Mouse (Mus musculus) monocyte, adult 2 months (primary cell): ENCODE measurements at regions not wholly inside any gene's neighbourhood (a gene's known extent, or its start where the extent isn't known, plus 50 kb on each side); places are given as distances from the start of the nearest gene placed in this dataset.

Experiments
- DNase-seq, 2 experiments: peaks; one replicate each; pipeline ENCODE4 v3.0.0; 2022; ENCODE audit warnings: low spot score in 2 of 2, low read depth in 1 of 2

DNA sequence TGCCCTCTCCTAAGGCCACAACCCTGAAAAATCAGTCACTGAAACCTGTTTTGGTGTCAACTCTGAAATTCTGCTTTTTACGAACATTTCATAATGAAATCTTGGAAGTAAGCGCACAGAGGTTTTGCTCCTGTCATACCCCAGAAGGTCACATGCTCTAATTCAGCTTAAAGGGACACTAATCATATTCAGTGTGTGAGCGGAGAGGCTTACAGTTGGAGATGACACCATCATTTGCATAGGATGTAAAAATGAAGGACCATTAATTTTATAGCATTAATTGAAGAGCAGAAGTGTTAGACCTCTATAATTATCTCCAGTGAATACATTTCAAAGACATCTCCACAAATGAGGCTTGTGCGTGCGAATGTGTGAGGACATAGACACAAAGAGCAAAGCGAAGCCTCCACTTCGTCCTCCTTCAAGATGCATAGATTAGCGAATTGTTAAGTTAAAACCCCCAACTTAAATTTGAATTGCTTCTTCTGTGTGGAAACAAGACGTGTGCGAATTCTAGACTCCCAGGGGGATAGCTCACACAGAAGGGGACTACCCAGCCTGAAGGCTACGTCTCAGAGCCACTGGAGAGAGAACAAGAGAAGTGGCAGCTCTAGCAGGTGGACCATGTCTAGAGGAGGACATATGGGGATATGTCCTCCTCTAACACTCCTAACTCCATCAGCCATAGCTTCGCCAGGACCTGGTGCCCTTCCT, 479.0 kb upstream of the Kif2a start:
- DNase-seq, result no peak

DNA sequence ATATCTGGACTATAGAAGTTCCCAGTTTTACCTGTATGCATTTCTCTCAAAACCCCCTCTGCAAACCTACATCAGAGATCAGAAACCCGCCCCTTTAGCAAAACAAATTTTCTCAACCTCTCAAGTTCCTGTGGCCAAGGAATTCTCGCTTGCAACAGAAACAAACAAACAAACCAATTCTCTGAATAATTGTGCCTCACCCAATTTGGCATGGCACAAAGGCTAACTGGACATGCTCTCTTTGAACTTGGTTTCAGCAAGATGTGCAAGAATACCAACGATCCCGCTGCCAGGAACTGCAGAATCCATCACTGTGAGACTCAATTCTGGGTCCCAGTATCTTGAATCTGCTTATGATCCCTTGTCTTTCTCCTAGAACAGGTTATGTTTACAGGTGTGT, 477.4 kb upstream of the Kif2a start:
- no peak for DNase-seq

DNA sequence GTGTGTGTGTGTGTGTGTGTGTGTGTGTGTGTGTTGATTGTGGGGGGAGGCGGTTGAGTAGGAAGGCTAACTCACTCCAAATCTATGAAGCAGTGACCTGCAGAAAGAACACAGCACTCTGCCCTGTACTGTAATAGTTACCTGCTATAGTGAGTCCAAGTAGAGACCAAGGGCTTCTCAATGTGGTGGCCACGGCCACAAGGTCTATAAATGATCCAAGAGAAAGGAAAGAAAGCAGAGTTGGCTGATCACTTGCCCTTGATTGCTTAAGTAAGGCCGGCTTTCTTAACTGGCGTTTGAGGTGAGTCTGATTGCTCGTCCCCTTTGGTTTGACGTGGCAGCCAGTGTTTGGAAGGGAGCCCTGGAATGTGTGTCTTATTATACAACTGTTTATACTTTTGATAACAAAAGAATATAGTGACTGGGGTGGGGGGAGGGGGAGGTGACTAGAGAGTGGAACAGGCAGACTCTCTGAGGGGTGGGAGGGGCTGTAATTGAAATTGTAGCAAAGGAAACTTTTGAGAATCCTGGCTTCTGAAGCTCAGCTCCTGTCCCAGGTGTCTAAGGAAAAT, 473.3 kb upstream of the Kif2a start:
- no peak for DNase-seq

DNA sequence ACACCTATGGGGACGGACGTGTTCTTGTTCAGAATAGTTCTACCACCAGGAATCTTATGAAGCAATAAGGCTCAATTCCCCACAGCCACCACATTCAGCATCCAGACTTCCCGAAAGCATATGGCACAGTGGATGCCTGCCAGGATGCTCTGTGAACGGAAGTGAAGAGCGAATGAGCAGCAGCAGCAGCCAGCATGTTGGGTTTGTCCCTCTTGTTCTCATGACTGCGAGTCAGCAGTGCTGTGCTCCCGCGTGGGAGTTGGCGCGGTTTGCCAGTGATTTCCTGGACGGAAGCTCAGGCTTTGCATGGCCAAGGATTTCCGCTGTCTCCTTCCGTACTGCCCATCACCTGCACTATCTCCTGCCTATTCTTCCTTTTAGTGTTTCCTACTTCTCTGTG, 471.8 kb upstream of the Kif2a start:
- no peak for DNase-seq

DNA sequence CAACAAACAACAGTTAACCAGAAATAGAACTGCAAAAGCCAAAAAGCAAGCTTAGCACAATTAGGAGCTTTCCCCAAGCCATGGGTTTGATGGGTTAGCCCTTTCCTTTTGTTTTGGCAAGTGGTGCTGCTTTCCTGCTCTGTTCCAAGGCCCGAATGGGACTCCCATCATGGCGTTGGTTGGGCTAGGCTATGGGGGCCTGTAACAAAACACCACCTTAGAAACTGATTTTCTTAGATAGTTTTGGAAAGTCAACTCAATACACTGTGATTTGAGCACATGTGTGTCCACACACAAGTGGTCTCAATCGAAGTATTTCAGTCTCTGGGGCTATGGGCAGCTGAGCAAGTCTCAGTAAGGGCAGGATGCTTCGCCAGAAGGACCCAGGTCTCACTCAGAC, 470.5 kb upstream of the Kif2a start:
- DNase-seq, result no peak

DNA sequence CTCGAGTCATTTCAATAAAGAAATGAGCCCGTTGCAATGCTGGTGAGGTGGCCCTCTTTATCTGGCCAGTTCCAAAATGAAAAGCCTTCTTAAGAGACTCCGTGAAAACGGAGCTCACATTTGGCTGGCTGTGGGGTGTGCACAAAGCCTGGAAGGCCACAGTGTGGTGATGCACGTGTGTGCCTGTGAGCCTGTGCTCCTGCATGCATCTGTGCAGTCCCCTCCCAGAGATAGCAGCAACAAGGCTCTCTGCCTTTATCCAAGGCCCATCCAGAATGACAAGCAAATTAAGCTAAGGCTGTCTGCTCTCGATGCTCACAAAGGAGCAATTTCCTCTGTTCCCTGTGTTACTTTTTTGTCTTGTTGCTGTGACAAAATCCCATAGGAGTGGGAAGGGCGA, 469.5 kb upstream of the Kif2a start:
- DNase-seq, result no peak

DNA sequence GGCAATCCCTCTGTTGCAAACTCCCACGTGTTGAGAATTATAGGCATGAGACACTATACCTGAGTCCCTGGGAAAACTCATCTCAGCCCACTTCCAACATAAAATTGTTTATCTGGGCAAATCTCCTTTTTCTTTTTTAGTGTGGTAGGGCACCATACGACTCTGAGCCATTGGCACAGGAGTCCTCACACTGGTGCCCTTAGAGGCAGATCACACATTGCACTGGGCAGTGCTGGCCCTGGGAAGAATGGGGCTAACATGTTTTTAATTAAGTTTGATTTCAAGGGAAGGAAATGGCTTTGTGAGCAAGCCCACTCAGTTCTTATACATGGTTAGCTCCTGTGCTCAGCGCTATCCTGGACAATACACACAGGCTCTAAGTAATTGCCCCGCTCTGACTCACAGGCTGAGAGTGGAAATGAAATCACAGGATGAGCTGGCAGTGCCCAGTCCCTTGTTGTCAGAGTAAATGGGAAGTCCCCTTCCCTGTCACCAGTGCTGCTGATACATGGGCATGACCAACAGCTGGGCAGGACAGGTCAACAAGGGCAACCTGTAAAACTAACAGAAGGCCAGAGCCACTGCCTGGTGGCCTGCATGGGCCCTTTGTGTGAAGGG, 463.6 kb upstream of the Kif2a start:
- no peak for DNase-seq

DNA sequence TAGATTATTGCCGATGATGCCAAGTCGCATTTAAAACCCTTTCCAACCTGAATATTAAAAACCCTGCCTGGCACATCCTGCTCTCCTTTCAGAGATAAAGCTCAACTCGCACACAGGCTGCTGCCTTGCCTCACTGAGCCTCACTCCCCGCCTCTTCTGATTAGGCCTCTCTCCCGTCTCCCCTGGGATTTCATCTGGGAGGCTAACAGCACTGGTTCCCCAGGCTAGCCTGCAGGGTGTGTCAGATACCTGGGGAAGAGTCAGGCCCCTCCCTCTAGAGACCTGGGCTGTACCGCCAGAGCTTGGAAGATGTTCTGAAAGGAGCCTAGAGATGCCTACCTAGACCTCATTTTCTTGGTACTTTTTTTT, 462.7 kb upstream of the Kif2a start:
- DNase-seq, result no peak

DNA sequence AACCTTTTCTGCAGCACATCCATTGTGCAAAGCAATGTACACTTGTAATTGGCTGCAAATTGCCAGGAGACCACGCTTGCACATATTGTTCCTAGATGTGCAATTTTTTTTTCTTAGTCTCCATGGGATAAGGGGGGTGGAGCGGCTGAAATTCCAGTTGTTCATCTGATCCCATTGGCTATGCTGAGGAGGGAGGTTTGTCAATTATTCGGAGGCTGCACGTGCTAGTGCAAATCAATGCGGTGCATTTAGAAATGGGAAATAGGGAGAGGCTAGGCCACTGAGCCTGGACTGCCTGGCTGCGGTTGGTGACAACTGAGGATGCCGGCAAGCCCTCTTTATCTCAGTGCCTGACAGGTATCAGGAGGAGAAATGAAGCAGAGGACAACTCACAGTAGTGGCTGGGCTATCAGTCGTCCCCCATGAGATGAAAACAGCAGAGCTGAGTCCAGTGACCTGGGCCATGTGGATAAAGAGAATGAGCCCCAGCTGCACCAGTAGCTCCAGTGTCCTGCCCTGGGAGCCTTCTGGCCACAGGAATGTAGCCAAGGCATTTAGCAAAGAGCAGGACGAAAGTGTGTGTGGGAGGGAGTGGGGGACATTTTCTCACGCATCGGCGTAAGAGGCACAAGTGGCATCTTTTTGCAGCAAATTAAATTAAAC, 462.2 kb upstream of the Kif2a start:
- no peak for DNase-seq

DNA sequence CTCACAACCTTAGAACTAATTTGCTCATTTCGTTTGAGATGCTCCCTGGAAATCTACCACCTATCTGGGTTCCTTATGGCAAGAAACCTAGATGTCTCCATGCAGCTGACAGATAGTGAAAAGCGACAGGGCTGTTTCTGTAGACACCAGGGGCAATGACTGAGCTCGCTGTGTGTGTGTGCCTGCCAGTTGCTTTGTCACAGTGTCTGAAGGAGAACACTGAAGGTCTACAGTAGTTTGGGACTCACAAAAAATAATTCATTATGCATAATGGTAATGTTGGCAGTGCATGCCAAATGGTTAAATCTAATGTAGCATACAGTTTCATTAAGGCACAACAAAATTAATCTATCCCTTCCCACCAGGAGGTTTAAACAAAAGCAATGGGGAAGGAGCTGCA, 453.2 kb upstream of the Kif2a start:
- no peak for DNase-seq

DNA sequence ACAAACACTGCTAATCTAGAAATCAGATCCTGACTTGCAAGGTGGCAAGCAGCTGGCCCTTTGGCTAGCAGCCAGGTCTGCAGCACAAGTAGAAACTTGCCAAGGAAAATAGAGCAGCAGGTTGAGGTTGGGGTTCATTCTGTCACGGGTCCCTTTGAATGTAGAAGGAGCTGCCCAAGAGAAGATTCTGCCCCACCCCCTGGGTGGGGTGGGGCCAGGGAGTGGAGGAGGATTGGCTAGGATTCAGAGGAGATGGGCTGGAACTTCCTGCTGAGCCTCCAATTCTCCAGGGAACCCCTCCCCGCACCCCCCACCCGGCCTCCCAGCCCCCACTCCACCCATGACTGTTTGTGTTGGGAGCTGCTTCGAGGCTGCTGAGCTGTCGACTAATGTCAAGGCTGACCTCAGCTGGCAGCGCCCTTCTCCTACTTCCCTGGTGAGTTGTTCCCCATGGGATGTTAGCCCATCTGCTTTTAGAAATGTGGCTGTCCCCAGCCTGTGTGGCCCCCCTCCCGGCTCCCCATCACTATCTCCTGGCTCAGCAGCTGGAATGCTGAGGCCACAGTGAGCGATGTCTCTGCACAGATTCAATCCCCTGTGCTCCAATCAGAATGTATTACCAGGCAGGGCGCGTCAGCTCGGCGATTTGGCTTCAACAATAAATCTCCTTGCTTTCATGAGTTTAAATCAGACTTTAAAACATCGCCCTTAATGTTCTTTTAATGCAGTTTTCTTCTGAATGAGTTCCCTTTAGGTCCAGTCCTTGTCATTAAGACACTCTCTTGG, 447.8 kb upstream of the Kif2a start:
- DNase-seq, result no peak

DNA sequence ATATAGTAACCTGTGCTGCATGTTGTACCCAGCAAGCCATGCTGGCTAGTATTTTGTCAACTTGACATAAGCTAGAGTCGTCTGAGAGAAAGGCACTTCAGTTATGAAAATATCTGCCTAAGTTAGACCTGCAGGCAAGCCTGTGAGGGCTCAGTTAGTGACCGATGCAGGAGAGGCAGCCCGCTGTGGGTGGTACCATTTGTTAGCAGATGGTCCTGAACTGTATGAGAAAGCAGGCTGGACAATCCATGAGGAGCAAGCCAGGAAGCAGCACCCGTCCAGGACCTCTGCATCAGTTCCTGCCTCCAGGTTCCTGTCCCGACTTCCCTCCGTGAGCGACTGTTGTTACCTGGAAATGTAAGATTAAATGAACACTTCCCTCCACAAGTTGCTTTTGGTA, 440.9 kb upstream of the Kif2a start:
- DNase-seq, result no peak

DNA sequence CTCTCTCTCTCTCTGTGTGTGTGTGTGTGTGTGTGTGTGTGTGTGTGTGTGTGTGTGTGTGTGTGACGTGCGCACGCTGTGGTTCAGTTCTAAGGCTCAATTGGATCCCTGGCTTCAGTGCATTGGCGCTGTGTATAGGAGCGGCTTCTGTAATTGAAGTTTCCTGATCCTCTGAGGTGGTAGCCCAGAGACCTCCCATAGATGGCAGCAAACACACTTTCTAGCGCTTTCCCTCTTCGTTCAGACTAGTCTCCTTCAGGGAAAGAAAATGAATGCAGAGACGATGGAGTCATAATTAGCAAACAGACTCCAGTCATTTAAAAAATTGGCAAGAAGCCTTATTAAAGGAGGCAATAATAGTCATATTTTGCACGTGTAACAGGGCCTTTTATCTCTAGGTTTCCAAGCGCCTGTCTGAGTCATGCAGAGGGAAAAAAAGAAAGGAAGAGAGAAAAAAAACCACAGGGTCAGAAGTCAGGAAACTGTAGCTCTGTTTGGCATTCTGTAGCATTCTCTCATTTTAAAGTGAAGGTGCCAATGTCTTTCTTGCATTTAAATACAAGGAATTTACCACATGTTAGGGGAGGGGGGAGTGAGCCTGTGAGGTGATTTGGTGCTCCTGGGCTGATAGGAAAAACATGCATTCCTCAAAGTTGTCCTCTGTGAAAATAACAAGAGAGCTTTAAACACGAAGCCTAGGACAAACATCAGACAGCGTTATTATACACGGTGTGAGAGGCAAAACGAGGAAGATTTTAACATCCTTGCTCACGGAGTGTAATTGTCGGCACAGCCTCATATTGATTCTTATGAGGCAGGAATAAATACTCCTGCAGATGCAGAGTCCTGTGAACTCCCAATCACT, 439.4 kb upstream of the Kif2a start:
- no peak for DNase-seq

DNA sequence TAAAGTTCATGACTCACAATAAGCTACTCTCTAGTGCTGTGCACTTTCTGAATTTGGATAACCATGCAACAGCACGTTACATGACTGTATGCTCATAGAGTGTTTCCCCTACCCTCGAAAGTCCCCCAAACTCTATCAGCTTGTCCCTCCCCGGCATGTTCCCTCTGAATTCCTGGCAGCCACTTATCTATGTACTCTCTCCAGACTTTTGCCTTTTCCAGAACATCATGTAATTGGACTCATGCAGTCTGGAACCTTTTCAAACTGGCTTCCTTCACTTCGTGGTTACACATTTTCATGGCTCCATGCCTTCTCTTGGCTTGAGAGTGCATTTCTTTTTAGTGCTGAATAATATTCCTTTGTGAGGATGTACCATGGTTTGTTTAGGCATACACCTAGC, 436.8 kb upstream of the Kif2a start:
- no peak for DNase-seq

DNA sequence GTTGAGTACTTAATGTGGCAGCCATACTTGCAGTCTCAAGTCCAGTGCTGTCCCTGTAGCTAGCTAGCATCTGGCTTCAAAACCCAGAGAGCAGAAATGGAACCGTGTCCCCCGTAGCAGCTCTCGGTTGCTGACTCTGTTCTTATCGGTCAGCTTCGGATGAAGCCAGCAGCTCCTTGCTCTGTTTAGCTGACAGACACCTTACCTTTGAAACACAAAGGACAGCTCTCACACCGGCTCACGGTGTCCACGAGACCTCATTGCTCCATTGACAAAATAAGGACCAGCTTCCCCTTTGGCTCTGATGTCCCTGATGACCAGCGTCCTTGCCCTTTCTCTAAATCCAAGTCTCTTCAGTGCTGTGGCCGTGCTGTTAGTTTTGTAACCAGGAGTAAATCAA, 435.3 kb upstream of the Kif2a start:
- no peak for DNase-seq

DNA sequence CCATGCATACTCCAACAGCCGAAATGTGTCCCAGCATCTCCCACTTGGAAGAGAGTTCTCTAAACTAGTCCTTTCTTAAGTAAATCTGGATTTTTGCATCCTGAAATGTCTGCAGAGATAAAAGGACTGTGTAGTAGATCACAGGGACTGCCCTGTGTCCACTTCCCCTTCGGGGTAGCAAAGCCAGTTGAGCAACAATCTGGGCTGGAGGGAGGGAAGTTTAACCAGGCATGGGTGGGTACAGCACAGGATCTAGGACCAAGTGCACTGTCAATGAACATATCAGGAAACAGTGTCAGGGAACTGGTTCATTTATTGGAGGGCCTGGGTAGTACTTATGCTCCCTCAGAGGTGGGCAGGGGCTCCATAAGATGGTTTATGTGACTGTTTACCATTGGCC, 434.5 kb upstream of the Kif2a start:
- no peak for DNase-seq

DNA sequence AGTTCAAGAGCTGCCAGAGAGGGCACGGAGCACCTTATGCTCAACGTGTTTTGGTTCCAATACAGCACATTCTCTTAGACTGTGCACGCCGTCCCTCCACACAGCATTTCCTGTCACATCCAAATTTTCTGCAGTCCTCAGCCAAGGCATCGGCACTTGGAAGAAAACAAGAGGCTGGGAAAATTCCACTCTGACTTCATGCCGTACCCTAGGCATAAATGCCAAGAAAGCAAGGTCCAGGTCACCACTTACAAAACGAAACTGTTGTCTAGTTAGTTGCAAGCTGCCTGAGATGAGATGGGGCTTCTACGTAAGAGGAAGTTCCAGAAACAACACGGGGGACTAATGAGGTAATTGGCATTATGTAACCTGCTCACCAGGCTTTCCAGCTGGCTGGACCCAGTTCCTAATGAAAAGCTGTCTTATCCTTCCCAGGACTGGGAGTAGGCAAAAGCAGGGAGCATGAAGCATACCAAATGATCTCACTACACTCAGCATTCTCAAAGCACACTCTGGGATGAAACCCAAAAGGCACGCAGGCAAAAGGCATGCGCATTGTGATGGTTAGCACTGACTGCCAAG, 427.8 kb upstream of the Kif2a start:
- DNase-seq, result no peak

DNA sequence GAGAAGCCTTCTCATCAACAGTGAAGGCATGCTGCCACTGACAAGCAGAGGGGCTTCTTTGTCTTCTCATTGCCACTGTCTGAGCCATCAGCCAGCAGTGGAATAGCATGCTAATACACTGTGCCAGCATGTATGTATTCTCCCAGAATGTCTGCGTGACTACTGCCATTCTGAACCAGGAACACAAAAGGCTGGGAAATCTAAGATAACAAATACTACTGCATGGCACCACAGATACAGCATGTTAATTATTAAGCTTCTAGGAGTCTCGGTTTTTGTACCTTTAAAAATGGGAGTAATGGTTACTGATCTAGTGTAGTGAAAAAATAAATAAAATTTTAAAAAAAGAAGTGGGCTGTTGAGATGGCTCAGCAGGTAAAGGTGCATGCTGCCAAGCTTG, 425.9 kb upstream of the Kif2a start:
- no peak for DNase-seq

DNA sequence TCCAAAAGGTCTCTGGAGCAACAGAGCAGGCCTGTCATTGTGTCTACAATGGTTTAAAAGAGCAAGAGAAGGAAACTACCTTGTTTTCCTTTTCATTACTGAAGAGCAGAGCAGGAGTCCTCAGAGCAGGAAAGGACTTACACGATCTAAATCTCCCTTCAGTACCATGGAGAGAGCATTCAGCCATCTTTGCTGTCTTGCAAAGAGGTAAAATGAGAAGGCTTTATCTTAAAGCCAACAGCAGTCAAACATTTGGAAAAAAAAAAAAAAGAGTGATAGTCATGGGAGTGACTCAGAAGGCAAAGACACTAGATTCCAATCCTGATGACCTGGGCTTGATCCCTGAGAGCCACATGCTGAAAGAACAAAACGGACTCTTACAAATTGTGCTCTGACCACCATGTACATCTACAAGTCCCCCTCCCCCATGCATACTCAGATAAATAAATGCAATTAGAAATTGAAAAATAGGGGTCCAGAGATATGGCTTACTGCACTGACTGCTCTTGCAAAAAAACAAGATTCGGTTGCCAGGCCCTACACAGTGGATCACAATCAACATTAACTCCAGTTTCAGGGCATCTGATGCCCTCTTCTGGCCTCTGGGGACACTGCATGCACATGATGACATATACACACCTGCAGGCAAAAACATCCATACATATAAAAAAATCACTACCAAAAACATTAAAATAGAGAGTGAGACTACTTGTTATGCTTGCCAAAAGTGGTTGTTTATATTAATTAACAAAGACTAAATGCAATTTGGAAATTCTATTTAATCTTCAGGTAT, 397.6 kb upstream of the Kif2a start:
- no peak for DNase-seq

DNA sequence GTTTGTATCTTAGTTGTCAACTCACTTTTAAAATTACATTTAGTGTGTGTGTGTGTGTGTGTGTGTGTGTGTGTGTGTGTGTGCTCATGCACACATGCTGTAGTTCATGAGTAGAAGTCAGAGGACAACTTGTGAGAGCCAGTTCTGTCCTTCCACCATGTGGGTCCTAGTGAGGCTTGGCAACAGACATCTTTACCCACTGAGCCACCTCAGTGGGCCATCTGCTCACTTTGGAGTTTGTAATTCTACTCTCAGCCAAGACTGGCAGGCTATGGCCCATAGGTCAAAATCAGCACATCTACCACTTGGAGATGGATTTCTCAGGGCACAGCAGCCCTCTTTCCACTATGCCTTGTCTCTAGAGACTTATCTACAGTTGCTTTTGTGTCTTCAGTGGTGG, 388.3 kb upstream of the Kif2a start:
- DNase-seq, result no peak
